Mouse (Mus musculus) C2C12 (cell line): ENCODE measurements at regions not wholly inside any gene's neighbourhood (a gene's known extent, or its start where the extent isn't known, plus 50 kb on each side); places are given as distances from the start of the nearest gene placed in this dataset.

Experiments
- H3K27me3 ChIP-seq: one replicate; pipeline ENCODE4 v1.6.1; 2011; ENCODE audit not compliant: control insufficient read depth, insufficient read depth, insufficient read length
- H3K36me3 ChIP-seq: one replicate; pipeline ENCODE4 v1.6.1; 2011; ENCODE audit not compliant: control insufficient read depth, insufficient read depth
- H3K4me3 ChIP-seq: one replicate; pipeline ENCODE4 v1.5.1; 2011; ENCODE audit warnings: mild to moderate bottlenecking, control low read depth; ENCODE audit not compliant: poor library complexity, insufficient read depth, severe bottlenecking
- H3K79me2 ChIP-seq: one replicate; pipeline ENCODE4 v1.6.1; 2011; ENCODE audit not compliant: control insufficient read depth, insufficient read depth
- H3K79me3 ChIP-seq: one replicate; pipeline ENCODE4 v1.6.1; 2011; ENCODE audit warnings: low read depth, control low read depth
- H3ac ChIP-seq: one replicate; pipeline ENCODE3; 2011; ENCODE audit warnings: low read depth; ENCODE audit not compliant: control insufficient read depth, insufficient read length
- CEBPB ChIP-seq: IDR thresholded peaks from one replicate; pipeline ENCODE4 v1.6.1; 2011; ENCODE audit warnings: low read depth, mild to moderate bottlenecking, control low read depth, moderate library complexity
- CTCF ChIP-seq: IDR thresholded peaks from one replicate; pipeline ENCODE4 v1.5.1; 2011; ENCODE audit not compliant: control insufficient read depth, insufficient read depth, insufficient read length
- FOSL1 ChIP-seq: IDR thresholded peaks from one replicate; pipeline ENCODE4 v1.8.0; 2011; ENCODE audit warnings: mild to moderate bottlenecking, low read length; ENCODE audit not compliant: poor library complexity, insufficient read depth, severe bottlenecking
- MAX ChIP-seq: IDR thresholded peaks from one replicate; pipeline ENCODE4 v1.6.1; 2011; ENCODE audit warnings: mild to moderate bottlenecking, control low read depth
- MYOD1 ChIP-seq: IDR thresholded peaks from one replicate; pipeline ENCODE4 v1.6.1; 2011; ENCODE audit warnings: low read depth; ENCODE audit not compliant: control insufficient read depth, insufficient read length
- MYOG ChIP-seq: IDR thresholded peaks from one replicate; pipeline ENCODE4 v1.6.1; 2011; ENCODE audit not compliant: control insufficient read depth, insufficient read length; ENCODE audit errors: extremely low read depth
- USF1 ChIP-seq: IDR thresholded peaks from one replicate; pipeline ENCODE4 v1.6.1; 2011; ENCODE audit warnings: low read depth, mild to moderate bottlenecking, control low read depth, moderate library complexity

DNA sequence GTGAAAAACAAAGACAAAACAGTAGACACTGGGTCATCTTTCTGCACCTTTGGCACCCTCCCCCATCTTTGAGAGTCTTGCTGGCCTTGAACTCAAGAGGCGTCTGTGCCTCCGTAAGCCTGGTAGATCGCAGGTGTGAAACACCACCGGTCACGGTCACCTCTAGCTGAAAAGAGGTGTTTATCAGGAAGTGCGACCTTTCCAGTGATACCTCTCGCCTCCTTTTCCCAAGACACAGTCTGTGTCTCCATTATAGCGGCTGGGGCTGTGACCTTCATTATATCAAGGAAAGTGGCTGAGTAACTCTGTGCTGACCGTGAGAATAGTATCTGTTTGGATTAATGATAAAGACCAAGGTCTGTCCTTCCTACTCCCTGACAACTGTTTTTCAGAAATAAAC, 158.8 kb downstream of the Cog6 start:
- TF ChIP-seq CTCF (no peak), USF1 (no peak), FOSL1 (no peak), MAX (no peak), CEBPB (no peak), MYOG (no peak), MYOD1 (no peak)
- Histone ChIP-seq H3ac (no peak overlapping the region), H3K79me2 (no peaks in the 10 kb centered on the region), H3K4me3 (no peak overlapping the region), H3K27me3 (no peaks in the 10 kb centered on the region), H3K79me3 (no peaks in the 10 kb centered on the region), H3K36me3 (no peaks in the 10 kb centered on the region)

DNA sequence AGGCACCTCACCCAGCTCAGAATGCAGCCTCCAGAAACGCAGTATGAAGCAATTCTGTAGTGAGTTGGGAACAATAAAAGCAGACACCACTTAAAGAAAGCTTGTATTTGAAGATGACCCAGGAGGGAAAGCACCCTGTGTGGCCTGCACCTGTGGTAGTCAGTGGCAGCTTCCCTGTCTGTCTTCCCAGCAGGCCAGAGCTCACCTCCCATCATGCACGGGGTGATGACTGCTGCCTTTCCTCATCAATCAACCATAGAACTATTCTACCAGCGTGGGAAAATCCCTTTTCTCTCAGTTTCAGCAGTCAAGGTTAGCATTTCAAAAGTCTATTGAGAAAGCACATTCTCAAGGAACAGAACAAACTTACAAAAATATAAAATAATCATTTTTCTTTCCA, 160.0 kb downstream of the Cog6 start:
- Histone ChIP-seq H3K4me3 (no peak overlapping the region), H3K36me3 (no peaks in the 10 kb centered on the region), H3K79me3 (no peaks in the 10 kb centered on the region), H3K79me2 (no peaks in the 10 kb centered on the region), H3K27me3 (no peaks in the 10 kb centered on the region), H3ac (no peak overlapping the region)
- no peak for TF ChIP-seq USF1
- no peak for TF ChIP-seq MAX
- no peak for TF ChIP-seq FOSL1
- no peak for TF ChIP-seq MYOD1

DNA sequence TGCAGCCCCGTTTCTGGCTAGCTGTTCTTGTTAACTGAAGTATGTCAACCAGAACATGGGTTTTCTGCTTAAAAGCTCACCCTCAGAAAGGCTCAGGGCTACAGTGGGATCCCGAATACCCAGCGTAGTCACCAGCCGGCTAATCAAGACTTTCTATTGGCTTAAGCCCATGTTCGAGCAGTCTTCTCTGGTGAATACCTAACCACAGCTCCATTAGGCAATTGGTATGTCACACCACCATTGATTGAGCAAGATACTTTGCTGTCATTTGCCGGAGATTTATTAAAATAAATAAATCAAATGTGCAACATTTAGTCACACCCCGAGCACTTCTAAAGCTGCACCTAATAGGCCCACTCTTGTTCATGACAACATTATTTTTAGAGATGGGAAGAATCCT, 162.5 kb downstream of the Cog6 start:
- TF ChIP-seq MAX = no peak
- no peak for TF ChIP-seq CTCF
- TF ChIP-seq FOSL1 = no peak
- TF ChIP-seq MYOD1 = no peak
- TF ChIP-seq MYOG = no peak
- no peak for TF ChIP-seq USF1
- no peak for TF ChIP-seq CEBPB
- Histone ChIP-seq H3ac (no peak overlapping the region), H3K79me3 (no peaks in the 10 kb centered on the region), H3K4me3 (no peak overlapping the region), H3K27me3 (no peaks in the 10 kb centered on the region), H3K79me2 (no peaks in the 10 kb centered on the region), H3K36me3 (no peaks in the 10 kb centered on the region)

DNA sequence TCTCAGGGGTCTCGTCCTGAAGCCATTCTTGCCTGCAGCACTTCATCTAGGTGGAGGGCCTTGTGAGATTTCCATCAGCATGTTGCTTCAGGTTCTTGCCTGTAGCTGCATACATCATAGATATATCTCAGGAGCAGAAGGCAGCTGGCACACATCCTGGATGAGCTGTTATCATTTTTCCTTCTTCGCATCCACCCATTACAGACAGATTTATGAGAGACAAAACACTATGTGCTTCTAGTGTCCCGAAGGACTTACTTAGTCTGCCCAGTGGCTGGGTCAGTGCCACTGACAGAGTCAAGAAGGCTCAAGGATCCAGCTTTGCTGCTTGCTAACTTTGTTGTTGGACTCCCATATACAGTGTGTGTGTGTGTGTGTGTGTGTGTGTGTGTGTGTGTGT, 163.9 kb downstream of the Cog6 start:
- Histone ChIP-seq H3ac (no peak overlapping the region), H3K79me3 (no peaks in the 10 kb centered on the region), H3K27me3 (no peaks in the 10 kb centered on the region), H3K4me3 (no peak overlapping the region), H3K36me3 (no peaks in the 10 kb centered on the region), H3K79me2 (no peaks in the 10 kb centered on the region)
- TF ChIP-seq FOSL1 = no peak
- no peak for TF ChIP-seq MAX
- TF ChIP-seq USF1 = no peak
- TF ChIP-seq CEBPB = no peak
- no peak for TF ChIP-seq MYOD1
- TF ChIP-seq MYOG = no peak
- TF ChIP-seq CTCF = no peak

DNA sequence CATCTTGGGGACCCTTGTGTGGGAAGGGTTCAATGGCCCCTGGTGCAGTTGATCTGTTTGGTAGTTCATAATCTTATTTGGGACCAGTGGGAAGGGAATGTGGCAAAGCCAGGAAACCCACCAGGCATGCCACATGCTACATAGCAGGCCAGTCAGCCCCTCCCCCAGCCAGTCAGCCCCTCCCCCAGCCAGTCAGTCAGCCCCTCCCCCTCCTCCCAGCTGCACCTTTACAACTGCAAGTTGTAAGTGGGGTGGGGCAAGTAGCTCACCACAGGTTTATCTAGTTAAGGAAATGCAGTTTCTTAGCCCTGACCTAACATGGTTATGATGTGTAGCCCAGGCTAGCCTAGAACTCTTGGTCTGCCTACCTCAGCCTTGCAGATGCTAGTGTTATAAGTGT, 171.9 kb downstream of the Cog6 start:
- H3K4me3 ChIP-seq = no peak overlapping the region
- no peaks in the 10 kb centered on the region for H3K79me3 ChIP-seq
- H3K36me3 ChIP-seq = no peaks in the 10 kb centered on the region
- TF ChIP-seq USF1 = no peak
- TF ChIP-seq CEBPB = no peak
- no peak for TF ChIP-seq FOSL1
- TF ChIP-seq MYOD1 = no peak
- no peak for TF ChIP-seq MYOG
- no peak for TF ChIP-seq CTCF
- no peak for TF ChIP-seq MAX
- no peak overlapping the region for H3ac ChIP-seq
- no peaks in the 10 kb centered on the region for H3K27me3 ChIP-seq
- H3K79me2 ChIP-seq = no peaks in the 10 kb centered on the region

DNA sequence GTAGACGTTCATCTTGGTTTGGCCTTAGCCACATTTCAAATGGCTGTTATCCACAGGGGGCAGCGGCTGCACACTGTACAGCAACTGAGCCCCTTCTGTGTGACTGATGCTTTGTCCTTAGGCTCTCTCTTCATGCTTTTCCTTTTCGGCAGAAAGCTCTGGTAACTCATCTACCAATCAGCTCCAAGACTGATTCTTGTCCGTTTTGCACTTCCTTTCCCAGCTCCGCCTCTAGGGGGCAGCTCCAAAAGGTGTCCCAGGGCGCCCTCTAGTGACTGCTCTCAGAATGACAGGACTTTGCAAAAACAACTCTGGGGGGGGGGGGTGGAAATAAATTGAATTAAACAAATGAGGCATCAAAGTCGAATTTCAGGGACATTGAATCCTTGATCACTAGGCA, 173.0 kb downstream of the Cog6 start:
- H3K4me3 ChIP-seq = no peak overlapping the region
- no peaks in the 10 kb centered on the region for H3K27me3 ChIP-seq
- no peaks in the 10 kb centered on the region for H3K36me3 ChIP-seq
- TF ChIP-seq USF1 (no peak), CEBPB (no peak), MYOD1 (no peak), CTCF (peak; percentile 81)
- H3K79me2 ChIP-seq = no peaks in the 10 kb centered on the region
- no peak overlapping the region for H3ac ChIP-seq
- H3K79me3 ChIP-seq = no peaks in the 10 kb centered on the region
